10 mouse cellular contexts compared by ENCODE assay signal in genomic region chr16:44552036-44552435, GRCm38 (mm10). TPM values are rescaled to one million over a fixed set of nuclear protein-coding genes. Genes with fewer than 3 reads are reported as not detected.
DNase-seq lines count a peak whose midpoint lies in the region; ATAC-seq lines count a peak whose summit lies in the region.
"Had no signal": no experiment of that assay in that cellular context is flagged by ENCODE, and none has a peak within 500 bp of the region (broad histone marks: within the 10 kb centered on the region; RNA-seq: fewer than 3 reads in every experiment).

No protein-coding gene starts in this region.

- H3K27me3 ChIP-seq in embryonic facial prominence, embryonic 11.5 days (ENCODE audit: control insufficient read depth, insufficient read depth, low read length): no peaks in the 10 kb centered on the region
- H3K27me3 ChIP-seq in hindbrain, embryonic 15.5 days: no peaks in the 10 kb centered on the region

- 75% methylated on average over 2 of the region's 2 CpGs for WGBS in embryonic facial prominence, embryonic 11.5 days
- 39% methylated on average over 2 of the region's 2 CpGs for WGBS in hindbrain, embryonic 15.5 days

- no peaks in the 10 kb centered on the region for H3K9me3 ChIP-seq in embryonic facial prominence, embryonic 11.5 days (replicated peaks; ENCODE audit: control insufficient read depth, low read length)
- H3K9me3 ChIP-seq in hindbrain, embryonic 15.5 days: no peaks in the 10 kb centered on the region
- H3K9me3 ChIP-seq: G1E had no signal

- 0 out of 2 replicates have a peak, but pooled peaks have one; percentile 8 for ATAC-seq in embryonic facial prominence, embryonic 11.5 days (replicated peaks; ENCODE audit: insufficient number of reproducible peaks, low FRiP score, low TSS enrichment, low read depth)
- peak; percentile 19; the same call in 1 of the 2 replicates for ATAC-seq in hindbrain, embryonic 15.5 days (ENCODE audit: low FRiP score, low read depth)

- H3K36me3 ChIP-seq in embryonic facial prominence, embryonic 11.5 days (replicated peaks; ENCODE audit: control insufficient read depth, insufficient read depth, low read depth, low read length): no peaks in the 10 kb centered on the region
- H3K36me3 ChIP-seq in hindbrain, embryonic 15.5 days: no peaks in the 10 kb centered on the region
- H3K36me3 ChIP-seq: G1E had no signal

- H3K4me2 ChIP-seq in embryonic facial prominence, embryonic 11.5 days (ENCODE audit: low read depth, low read length): no peak overlapping the region
- H3K4me2 ChIP-seq in hindbrain, embryonic 15.5 days: peak overlapping the region; percentile 1; the same call in 1 of the 2 replicates

- H3K27ac ChIP-seq in embryonic facial prominence, embryonic 11.5 days (replicated peaks; ENCODE audit: low read depth, low read length): no peak overlapping the region
- peak overlapping the region; percentile 63 for H3K27ac ChIP-seq in hindbrain, embryonic 15.5 days (replicated peaks)

- peak; percentile 70 for DNase-seq in retina, postnatal 1 day
- DNase-seq in retina, embryonic 14.5 days (ENCODE audit: low spot score): no peak
- no peak for DNase-seq in embryonic facial prominence, embryonic 11.5 days (ENCODE audit: low spot score)
- DNase-seq in liver: no peak
- DNase-seq in lung, postnatal 36 days: no peak
- DNase-seq in testis, postnatal 14 days (ENCODE audit: low spot score): no peak
- DNase-seq: gastrocnemius, postnatal 10 days; lung, postnatal 14 days had no signal

- no peak overlapping the region for H3K9ac ChIP-seq in embryonic facial prominence, embryonic 11.5 days (replicated peaks; ENCODE audit: low read length)
- H3K9ac ChIP-seq in hindbrain, embryonic 15.5 days: no peak overlapping the region

- no peak overlapping the region for H3K4me3 ChIP-seq in embryonic facial prominence, embryonic 11.5 days (ENCODE audit: low read depth, low read length)
- H3K4me3 ChIP-seq in hindbrain, embryonic 15.5 days: no peak overlapping the region

- peaks cover 7% of the 10 kb centered on the region for H3K4me1 ChIP-seq in embryonic facial prominence, embryonic 11.5 days (ENCODE audit: control insufficient read depth, insufficient read depth, low read length)
- H3K4me1 ChIP-seq in hindbrain, embryonic 15.5 days (replicated peaks): peaks cover 59% of the 10 kb centered on the region

RNA-seq across cellular contexts. Expression of gene Boc, which starts 6.7 kb away (rescaled TPM):
- 19.5 and 20.7 TPM in 2 replicates for polyA plus RNA-seq in embryonic facial prominence, embryonic 11.5 days (2014; fragmentation: Nextera tagmentation; extraction: Ambion mirVana)
- 15.8 and 19.4 TPM in 2 replicates for polyA plus RNA-seq in hindbrain, embryonic 15.5 days (2015; fragmentation: Nextera tagmentation; extraction: Ambion mirVana)
- polyA plus RNA-seq: G1E had no signal
